Mouse (Mus musculus) kidney, adult 2 months (tissue): ENCODE data around the gene Armc8. TPM values are rescaled to one million over a fixed set of nuclear protein-coding genes. Genes with fewer than 3 reads are reported as not detected.

Experiments
- DNase-seq: peaks from one replicate; pipeline ENCODE4 v3.0.0; 2021
- H3K27ac ChIP-seq: fragments of 200-500 bp; 2 replicates; pipeline ENCODE4 v1.5.1; 2012; ENCODE audit warnings: low read depth, low read length, control low read depth, inconsistent platforms; ENCODE audit not compliant: insufficient read depth
- H3K27me3 ChIP-seq: fragments of 200-500 bp; replicated peaks from 2 replicates; pipeline ENCODE4 v1.6.1; 2012; ENCODE audit warnings: mild to moderate bottlenecking, moderate library complexity, low read length, inconsistent platforms; ENCODE audit not compliant: control insufficient read depth, insufficient read depth
- H3K36me3 ChIP-seq: fragments of 200-500 bp; 2 replicates; pipeline ENCODE4 v1.6.1; 2012; ENCODE audit warnings: mild to moderate bottlenecking, moderate library complexity, low read length, inconsistent platforms; ENCODE audit not compliant: control insufficient read depth, insufficient read depth
- H3K4me1 ChIP-seq: fragments of 200-500 bp; 2 replicates; pipeline ENCODE4 v1.6.1; 2011; ENCODE audit warnings: low read length; ENCODE audit not compliant: control insufficient read depth, insufficient read depth
- H3K4me3 ChIP-seq: fragments of 200-500 bp; 2 replicates; pipeline ENCODE4 v1.5.1; 2011; ENCODE audit warnings: mild to moderate bottlenecking, low read depth, low read length, control low read depth; ENCODE audit not compliant: insufficient read depth
- CTCF ChIP-seq: fragments of 200-500 bp; conservative IDR thresholded peaks from 2 replicates; pipeline ENCODE4 v1.5.1; 2011; ENCODE audit warnings: low read depth, mild to moderate bottlenecking, control low read depth, low read length, moderate library complexity, mixed read lengths; ENCODE audit not compliant: insufficient read depth, insufficient read length
- POLR2A ChIP-seq: fragments of 200-500 bp; IDR thresholded peaks from one replicate; pipeline ENCODE4 v1.6.1; 2011; ENCODE audit warnings: low read depth, low read length, control low read depth
- WGBS: fragments of 180-500 bp; shearing (Covaris S2); methylation state at CpG from one replicate; pipeline ENCODE4 v1.1.7; 2018; 5-methylcytosine and 5-hydroxymethylcytosine counted together
- polyA plus RNA-seq: library from polyadenylated mRNA; depleted of rRNA; stranded (reverse); fragments of >200 nt; gene quantifications from 2 replicates; pipeline ENCODE4 v1.2.3, GENCODE M21; 2012

Gene Armc8
- polyA plus RNA-seq, 1 experiment: 11.3 TPM

DNA sequence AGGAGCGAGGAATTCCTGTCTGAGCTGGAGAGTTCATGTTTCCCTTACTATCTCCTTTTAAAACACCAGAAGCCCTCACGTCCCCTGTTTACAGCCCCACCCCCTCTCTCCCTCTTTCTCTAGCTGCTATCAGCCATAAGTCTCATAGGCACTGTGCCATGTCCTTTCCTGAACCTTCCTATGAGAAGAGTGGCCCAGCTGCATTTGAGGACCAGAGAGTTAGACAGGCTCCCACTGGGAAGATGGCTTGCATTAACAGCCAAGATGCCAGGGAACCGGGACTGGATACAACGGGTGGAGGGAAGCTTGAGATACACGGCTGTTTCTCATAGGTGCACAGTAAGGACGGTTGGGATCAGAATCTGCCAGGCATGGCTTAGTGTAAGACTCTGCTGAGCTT, 103.8 kb downstream of the Armc8 start:
- 81% methylated on average over 6 of the region's 6 CpGs for WGBS
- TF ChIP-seq CTCF (no peak), POLR2A (no peak)
- DNase-seq: no peak
- H3K4me1 ChIP-seq: 0 out of 2 replicates have a peak, but pooled peaks cover under 1% of the 10 kb centered on the region
- H3K36me3 ChIP-seq: no peaks in the 10 kb centered on the region
- H3K4me3 ChIP-seq: no peak overlapping the region
- no peaks in the 10 kb centered on the region for H3K27me3 ChIP-seq
- no peak overlapping the region for H3K27ac ChIP-seq

DNA sequence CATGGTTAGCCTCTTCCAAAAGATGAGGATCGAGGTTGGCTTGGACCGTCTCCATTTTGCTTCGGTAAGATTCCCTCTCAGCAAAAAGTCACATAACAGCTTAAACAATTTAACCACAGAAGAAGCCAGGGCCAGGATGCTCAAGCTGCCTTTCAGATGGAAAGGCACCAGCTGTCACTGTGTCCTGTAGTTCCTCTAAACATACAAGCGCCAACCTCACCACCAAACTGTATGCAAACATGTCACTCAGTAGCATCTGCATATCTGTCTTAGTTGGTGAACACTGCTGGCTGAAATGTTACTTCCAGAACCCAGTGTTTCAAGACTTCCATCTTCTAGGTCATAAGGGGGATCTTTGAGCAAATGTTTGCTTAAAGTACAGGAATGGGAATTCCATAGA, 109.0 kb downstream of the Armc8 start:
- no peak overlapping the region for H3K27ac ChIP-seq
- H3K27me3 ChIP-seq: no peaks in the 10 kb centered on the region
- no peaks in the 10 kb centered on the region for H3K4me1 ChIP-seq
- no peak for DNase-seq
- 85% methylated on average over 4 of the region's 4 CpGs for WGBS
- no peaks in the 10 kb centered on the region for H3K36me3 ChIP-seq
- no peak overlapping the region for H3K4me3 ChIP-seq
- no peak for TF ChIP-seq CTCF
- no peak for TF ChIP-seq POLR2A

DNA sequence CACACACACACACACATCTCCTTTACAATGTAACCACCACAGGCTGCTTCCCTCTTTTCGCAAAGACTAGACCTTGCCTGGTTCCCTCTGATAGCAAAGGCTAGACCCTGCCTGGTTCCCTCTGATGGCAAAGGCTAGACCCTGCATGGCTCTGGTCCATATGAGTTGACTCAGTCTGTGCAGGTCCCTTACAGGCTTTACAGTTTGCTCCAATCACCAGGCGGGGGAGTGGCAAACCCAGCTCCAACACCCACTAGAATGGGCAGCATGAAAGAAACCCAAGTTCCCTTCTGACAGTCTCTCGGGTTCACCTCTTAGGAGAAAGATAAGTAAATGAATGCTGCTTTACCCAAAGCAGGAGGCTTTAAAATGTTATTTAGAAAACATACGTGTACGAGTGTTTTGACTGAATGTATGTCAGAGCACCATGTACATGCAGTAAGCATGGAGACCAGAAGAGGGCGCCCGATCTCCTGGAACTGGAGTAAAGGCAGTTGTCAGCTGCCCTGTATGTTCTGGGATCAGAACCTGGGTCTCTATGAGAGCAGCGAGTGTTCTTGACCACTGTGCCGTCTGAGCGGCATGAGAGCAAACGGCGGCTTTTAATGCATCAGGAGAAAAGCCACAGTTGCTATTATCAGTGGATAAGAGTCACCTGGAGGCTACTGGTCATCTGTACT, 110.0 kb downstream of the Armc8 start:
- Histone ChIP-seq H3K36me3 (no peaks in the 10 kb centered on the region), H3K4me1 (no peaks in the 10 kb centered on the region), H3K27me3 (no peaks in the 10 kb centered on the region), H3K4me3 (no peak overlapping the region), H3K27ac (no peak overlapping the region)
- DNase-seq: peak; percentile 60
- 39% methylated on average over 12 of the region's 12 CpGs for WGBS
- no peak for TF ChIP-seq POLR2A
- TF ChIP-seq CTCF: peak; percentile 76

DNA sequence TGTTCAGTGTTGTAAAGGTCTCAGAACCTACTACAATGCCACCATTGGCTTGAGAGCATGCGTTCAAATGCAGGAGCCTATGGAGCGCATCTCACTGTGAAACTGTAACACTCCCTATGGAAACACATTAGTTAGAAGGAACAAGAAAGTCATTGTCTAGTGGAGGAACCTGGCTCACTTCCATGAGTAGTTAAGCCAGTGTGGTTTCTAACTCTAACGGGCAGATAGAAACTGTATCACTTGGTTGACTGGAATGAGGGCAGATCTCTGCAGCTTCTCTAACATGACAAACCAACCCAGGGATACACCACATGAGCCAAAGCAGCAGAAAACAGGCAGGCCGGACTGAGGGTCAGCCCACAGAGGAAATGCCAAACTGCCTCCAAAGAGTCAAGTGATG, 114.5 kb downstream of the Armc8 start:
- Histone ChIP-seq H3K27ac (no peak overlapping the region), H3K36me3 (no peaks in the 10 kb centered on the region), H3K4me1 (no peaks in the 10 kb centered on the region; the same call in 1 of the 2 replicates), H3K4me3 (no peak overlapping the region), H3K27me3 (no peaks in the 10 kb centered on the region)
- TF ChIP-seq POLR2A (no peak), CTCF (no peak)
- DNase-seq: no peak
- WGBS: 81% methylated on average over 4 of the region's 4 CpGs

DNA sequence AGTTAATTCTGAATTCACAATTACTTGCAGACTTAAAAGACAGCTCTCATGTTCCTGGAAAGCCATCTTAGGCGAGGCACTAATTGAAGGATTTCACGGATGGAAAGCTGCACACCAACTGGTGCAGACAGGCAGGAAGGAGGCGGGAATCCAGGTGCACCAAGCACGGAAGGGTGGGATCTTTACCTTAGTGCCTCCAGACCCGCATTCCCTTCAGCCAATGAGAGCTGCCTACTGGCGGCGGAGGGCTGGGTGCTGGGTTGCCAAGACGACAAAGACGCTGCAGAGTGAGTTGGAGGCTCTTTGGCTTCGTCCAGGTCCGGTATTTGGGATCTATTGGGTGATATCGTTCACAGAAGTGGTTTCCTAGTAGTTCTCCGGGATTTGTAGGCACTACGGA, 117.5 kb downstream of the Armc8 start, which contains the start of gene Nme9:
Gene Nme9, plus strand, starts transcription at position 315 of the 400 bp plus-strand sequence.
- no peak for DNase-seq
- Histone ChIP-seq H3K27ac (no peak within 1 kb of the TSS), H3K36me3 (no peaks in the 10 kb centered on the region), H3K27me3 (no peaks in the 10 kb centered on the region), H3K4me3 (no peak within 1 kb of the TSS), H3K4me1 (no peaks in the 10 kb centered on the region; the same call in 1 of the 2 replicates)
- 9% methylated on average over 14 of the region's 14 CpGs for WGBS
- TF ChIP-seq CTCF: no peak
- TF ChIP-seq POLR2A: no peak

DNA sequence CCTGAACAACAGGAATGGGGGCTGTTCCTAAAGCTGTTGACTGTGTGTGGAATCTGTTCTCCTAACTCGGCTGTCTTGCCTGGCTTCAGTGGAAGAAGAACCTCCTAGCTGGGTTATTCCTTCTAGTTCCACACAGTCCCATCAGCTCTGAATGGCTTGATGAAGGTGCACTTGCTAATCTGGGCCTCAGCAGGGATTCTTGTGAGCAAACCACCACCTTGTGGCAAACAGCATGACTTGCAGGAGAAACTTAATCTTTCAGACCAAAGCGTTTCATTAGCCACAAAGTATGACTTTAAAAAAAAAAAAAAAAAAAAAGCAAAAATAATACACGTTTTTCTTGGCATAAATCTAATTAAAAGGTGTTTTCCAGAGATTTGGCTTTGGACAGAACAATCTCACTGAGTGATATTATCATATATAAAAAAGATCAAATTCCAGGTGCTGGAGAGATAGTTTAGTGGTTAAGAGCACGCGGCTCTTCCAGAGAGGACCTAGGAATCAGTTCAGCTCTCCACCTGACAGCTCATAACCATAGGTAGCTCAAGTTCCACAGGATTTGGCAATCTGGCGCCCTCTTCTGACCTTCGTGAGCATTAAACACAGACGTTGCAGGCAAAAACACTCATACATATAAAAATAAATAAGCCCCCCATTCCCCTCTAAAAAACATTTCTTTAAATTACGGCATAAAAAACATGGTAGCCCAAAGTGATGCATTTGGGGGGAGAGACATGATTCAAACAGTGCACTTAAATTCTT, 118.6 kb downstream of the Armc8 start:
- TF ChIP-seq POLR2A: no peak
- peak; percentile 57 for TF ChIP-seq CTCF
- Histone ChIP-seq H3K27ac (no peak overlapping the region), H3K4me3 (no peak overlapping the region), H3K4me1 (no peaks in the 10 kb centered on the region; the same call in 1 of the 2 replicates), H3K36me3 (no peaks in the 10 kb centered on the region), H3K27me3 (no peaks in the 10 kb centered on the region)
- WGBS: 38% methylated on average over 9 of the region's 9 CpGs
- DNase-seq: peak; percentile 41

DNA sequence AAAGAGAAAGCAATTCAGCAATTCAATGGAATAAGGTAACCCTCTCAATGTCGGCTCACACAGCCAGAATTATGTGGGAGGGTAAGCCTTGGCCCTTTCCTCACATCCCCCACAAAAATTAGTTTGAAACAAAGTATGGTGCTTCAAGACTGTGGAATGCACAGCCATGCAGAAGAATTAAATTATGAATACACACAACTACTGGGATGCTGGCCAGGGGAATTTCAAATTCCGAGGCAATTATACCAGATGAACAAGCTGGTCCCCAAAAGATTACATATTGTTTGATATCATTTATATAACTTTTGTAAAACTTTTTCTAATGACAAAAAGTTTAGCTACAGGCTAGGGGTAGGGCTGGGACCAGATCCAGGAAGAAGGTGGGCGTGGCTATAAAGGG, 121.4 kb downstream of the Armc8 start:
- H3K4me1 ChIP-seq: no peaks in the 10 kb centered on the region; the same call in 1 of the 2 replicates
- no peaks in the 10 kb centered on the region for H3K27me3 ChIP-seq
- 59% methylated on average over 3 of the region's 3 CpGs for WGBS
- H3K4me3 ChIP-seq: no peak overlapping the region
- H3K36me3 ChIP-seq: no peaks in the 10 kb centered on the region
- no peak for TF ChIP-seq POLR2A
- TF ChIP-seq CTCF: no peak
- DNase-seq: no peak
- no peak overlapping the region for H3K27ac ChIP-seq

DNA sequence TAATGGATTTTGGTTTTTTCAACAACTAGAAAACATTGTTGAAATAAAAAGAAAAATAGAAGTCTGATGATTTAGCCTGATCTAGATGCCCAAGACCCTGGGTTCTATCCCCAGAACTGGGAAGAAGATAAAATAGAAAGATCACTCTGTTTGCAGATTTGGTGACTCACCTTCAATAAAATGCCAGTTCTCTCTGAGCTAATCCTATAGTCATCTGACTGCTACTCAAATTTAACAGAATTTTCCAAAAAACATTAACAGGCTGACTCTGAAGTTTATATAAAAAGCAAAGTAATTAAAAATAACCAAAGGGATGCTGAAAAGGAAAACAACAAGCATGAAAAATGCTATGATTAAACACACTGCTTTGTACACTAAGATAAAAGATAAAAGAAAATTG, 122.4 kb downstream of the Armc8 start:
- Histone ChIP-seq H3K36me3 (no peaks in the 10 kb centered on the region), H3K27me3 (no peaks in the 10 kb centered on the region), H3K4me3 (no peak overlapping the region), H3K4me1 (no peaks in the 10 kb centered on the region; the same call in 1 of the 2 replicates), H3K27ac (no peak overlapping the region)
- no peak for DNase-seq
- TF ChIP-seq CTCF (no peak), POLR2A (no peak)
